Mouse (Mus musculus) CD4-positive, CD25-positive, alpha-beta regulatory T cell, adult 9 weeks (primary cell): ENCODE data around the gene Gm14569. TPM values are rescaled to one million over a fixed set of nuclear protein-coding genes. Genes with fewer than 3 reads are reported as not detected.

Source experiments
- polyA plus RNA-seq: library from polyadenylated mRNA; unstranded; fragments of 100-300 nt; shearing (Covaris generic); gene quantifications from one replicate; pipeline ENCODE4 v1.2.1, GENCODE M21; 2017

Gm14569 gene
- polyA plus RNA-seq: not detected

GRCm38 (mm10) chrX:36491730-36492129, at the start of gene Gm14569:
Gene Gm14569 (minus strand): TSS chrX:36491830.

GRCm38 (mm10) chrX:36400980-36401379, 90.7 kb downstream of the Gm14569 start, which contains the start of gene Gm6268:
Gene Gm6268 (plus strand): TSS chrX:36401280.

Other genes with a start within 250 kb of the Gm14569 start
- gene Lonrf3, start 163.5 kb downstream of the Gm14569 start, polyA plus RNA-seq: not detected
- gene Gm6268, start 90.5 kb downstream of the Gm14569 start, polyA plus RNA-seq: not detected
- 73.2 TPM for gene Pgrmc1, start 106.4 kb upstream of the Gm14569 start, polyA plus RNA-seq
- gene Akap17b, start 153.6 kb upstream of the Gm14569 start, polyA plus RNA-seq: 0.84 TPM